Mouse (Mus musculus) splenic B cell, adult 2 months (primary cell): Measurements from ENCODE around the gene Slco4a1.

Source experiments
- DNase-seq: peaks from one replicate; pipeline ENCODE4 v3.0.0-alpha.2; 2011; ENCODE audit warnings: low read depth, low spot score
- H3K27me3 ChIP-seq: 2 replicates; pipeline ENCODE4 v1.6.1; 2012; ENCODE audit warnings: mild to moderate bottlenecking, low read length, moderate library complexity, mixed read lengths; ENCODE audit not compliant: control insufficient read depth, poor library complexity, insufficient read depth, severe bottlenecking
- H3K36me3 ChIP-seq: 2 replicates; pipeline ENCODE4 v1.6.1; 2012; ENCODE audit warnings: mild to moderate bottlenecking, low read length, moderate library complexity, mixed read lengths; ENCODE audit not compliant: control insufficient read depth, poor library complexity, insufficient read depth, severe bottlenecking

Gene Slco4a1

DNA sequence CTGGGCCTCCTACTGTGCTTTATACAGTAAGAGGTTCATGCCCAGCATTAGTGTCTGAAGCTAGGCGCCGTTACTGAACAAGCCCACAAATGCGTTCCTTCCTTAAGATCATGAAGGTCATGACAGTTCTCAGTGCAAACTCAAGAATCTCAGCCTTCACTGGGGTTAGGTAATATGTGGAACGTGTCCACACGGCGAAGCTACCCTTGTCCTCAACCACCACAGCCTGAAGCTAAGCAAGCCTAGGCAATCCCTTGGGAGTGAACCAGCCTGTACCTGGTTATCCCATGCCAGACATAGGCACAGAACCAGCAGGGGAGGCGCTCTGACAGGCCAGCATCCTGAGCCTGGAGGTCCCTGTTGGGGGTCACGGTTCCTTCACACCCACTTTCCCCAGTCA is 12.8 kb downstream of the Slco4a1 start:
- peaks cover 2% of the 10 kb centered on the region for H3K36me3 ChIP-seq
- DNase-seq, result no peak
- no peaks in the 10 kb centered on the region for H3K27me3 ChIP-seq

DNA sequence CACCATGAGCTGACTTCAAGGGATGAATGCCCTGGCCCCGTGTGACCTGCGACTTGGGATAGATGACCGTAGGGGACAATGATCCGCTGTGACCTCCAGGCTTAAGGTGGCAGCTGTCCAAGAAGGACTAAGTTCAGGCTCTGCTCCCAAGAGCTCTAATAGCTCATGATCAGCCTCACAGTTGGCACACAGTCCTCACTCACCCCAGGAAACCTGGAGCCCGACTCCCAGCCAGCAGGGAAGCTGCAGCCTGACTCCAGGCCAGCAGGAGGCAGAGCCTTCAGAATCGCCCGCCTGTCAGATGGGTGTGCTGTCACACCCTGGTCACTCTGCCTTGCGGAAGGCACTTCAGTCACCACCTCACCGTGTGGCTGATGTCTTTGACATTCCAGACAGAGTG is 13.7 kb downstream of the Slco4a1 start:
- Histone ChIP-seq H3K36me3 (peaks cover 2% of the 10 kb centered on the region), H3K27me3 (no peaks in the 10 kb centered on the region)
- no peak for DNase-seq

DNA sequence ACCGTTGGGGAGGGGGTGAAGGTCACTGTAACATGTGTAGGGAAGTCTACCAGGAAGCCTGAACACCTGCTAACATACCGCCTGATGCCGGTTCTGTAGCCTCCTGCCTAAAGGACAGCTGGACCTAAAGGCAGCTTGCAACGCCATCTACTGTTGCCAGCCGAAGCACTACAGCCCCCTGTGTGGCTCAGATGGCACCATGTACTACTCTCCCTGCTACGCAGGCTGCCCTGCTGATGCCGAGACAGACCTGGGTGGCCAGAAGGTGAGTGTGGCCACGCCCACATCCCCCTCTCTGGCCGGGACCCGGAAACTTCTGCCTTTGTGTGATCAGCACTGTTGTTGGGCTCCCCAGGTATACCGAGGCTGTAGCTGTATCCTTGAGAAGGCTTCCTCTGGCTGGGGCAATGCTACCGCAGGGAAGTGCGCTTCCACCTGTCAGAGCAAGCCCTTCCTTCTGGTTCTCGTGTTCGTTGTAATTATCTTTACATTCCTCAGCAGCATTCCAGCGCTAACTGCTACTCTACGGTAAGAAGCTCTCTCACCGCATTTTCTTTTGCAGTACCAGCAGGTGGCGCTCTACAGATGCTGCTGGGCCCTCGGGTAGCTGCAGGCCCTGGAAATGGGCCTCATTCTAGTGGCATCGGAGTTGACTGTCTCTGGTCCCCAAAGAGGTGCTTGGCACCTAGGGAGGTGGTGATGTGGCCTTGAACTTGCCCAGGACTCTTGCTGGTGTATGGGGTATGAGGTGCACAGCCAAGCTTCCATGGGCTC is 16.4 kb downstream of the Slco4a1 start:
- no peaks in the 10 kb centered on the region for H3K27me3 ChIP-seq
- H3K36me3 ChIP-seq, result peaks cover 2% of the 10 kb centered on the region
- DNase-seq, result peak; percentile 63

DNA sequence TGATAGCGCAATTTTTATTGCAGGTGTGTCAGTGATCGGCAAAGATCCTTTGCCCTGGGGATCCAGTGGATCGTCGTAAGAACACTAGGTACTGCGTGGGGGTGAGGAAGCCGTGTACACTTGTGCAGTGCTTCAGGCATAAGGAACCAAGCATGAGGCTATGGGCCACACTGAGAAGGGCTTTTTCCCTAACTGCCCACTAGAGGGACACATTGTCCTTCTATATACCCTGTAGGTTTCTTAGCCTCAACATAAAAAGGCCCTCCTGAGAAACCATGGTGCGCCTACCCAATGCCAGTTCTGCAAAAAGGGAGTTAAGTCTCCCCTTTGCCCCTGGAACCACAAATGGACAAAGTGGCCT is 17.0 kb downstream of the Slco4a1 start:
- peak; percentile 69 for DNase-seq
- peaks cover 2% of the 10 kb centered on the region; the same call in 1 of the 2 replicates for H3K36me3 ChIP-seq
- no peaks in the 10 kb centered on the region for H3K27me3 ChIP-seq

DNA sequence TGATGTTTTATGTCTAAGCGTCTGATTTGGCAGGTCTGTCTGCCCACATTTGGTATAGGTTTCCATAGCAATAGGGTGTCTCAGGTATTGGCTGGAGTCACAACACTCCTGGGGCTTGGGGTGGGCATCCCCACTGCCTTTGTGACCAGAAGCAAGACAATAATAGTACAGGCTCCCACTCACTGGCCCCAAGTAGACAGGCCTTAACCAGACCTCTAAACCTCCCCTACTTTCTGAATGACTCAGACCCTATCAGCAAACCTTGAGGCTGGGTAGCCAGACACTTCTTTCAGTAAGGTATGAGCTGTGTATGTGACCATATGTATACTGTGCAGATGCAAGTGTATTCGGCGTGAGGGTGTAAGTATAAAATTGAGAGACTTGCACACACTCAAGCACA is 18.8 kb downstream of the Slco4a1 start:
- Histone ChIP-seq H3K27me3 (no peaks in the 10 kb centered on the region), H3K36me3 (no peaks in the 10 kb centered on the region)
- DNase-seq, result no peak

DNA sequence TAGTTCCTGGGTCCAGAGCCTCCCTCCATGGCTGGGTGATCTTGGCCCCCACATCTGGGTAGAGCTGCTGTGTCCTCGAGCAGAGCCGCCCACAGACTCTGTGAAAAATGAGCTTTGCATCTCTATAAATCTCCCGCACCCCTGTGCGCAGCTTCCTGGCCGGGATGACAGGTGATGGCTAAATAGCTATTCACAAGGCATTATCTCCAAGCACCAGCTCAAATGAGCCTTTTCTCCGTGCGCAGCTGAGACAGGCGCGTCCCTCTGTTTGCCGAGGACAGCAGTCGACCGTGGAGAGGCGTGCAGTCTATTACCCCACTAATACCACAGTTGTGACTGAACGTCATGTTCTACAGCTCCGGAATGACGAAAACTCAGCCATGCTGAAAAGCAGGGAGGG is 26.2 kb downstream of the Slco4a1 start:
- Histone ChIP-seq H3K36me3 (no peaks in the 10 kb centered on the region), H3K27me3 (no peaks in the 10 kb centered on the region)
- DNase-seq, result peak; percentile 4

DNA sequence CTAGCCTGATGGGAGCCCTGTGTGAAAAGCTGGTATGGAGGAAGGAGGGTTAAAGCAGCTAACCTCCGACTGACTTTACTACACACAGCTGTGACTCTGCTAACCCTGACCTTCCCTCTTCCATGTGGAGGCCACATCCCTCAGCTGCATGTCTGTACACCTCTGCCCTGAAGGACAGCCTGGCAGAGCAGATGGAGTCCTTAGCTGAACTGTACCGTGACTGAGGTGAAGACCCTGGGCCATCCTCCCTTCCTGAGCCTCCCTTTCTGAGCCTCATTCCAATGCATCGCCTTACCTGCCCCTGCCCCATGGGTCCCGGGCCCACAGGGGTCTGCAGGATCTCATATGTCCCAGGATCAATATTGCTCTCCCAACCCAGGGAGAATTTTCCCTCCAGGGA is 28.8 kb downstream of the Slco4a1 start:
- Histone ChIP-seq H3K36me3 (no peaks in the 10 kb centered on the region), H3K27me3 (no peaks in the 10 kb centered on the region)
- DNase-seq, result no peak

DNA sequence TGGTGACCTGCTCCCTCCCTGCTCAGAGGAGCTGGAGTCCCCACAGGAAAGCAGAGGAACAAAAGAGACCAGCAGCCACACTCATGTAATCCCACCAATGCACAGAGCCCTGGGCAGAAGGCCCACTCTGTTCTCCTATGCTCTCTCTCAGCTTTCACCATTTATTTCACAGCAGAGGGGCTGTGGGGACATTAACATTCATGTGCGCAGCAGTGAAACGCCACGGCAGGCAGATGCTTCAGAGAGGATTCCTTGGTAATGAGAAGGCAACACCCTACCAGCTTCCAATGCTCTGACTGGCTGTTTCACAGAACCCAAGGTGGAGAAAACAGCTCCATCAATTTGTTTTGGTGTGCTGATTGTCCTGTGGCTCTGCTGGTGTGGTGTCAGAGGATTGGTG is 29.3 kb downstream of the Slco4a1 start:
- no peaks in the 10 kb centered on the region for H3K27me3 ChIP-seq

DNA sequence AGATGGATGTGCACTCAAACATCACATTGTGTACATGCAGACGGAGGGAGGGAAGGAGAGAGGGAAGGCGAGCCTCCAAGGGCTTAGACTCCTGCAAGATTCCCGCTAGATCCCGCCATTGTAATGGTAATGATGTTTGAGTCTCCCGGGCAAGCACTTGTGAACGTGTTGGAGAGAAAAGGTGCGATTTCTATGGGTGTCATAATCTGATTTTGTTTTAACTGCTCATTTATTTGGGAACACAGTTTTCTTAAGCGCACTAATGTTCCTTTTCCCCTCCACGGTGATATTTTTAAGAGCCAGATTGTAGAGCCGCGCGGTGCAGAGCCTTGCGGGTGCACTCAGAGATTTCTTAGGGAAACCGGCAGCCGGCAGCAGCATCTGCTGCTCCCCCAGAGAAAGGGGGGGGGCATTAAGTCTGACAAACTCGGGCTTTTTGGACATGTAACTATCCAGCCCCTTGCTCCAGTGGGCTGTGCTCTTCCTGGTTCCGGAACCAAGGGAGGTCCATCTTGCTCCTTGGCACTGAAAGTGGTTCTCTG is 32.2 kb downstream of the Slco4a1 start:
- Histone ChIP-seq H3K36me3 (no peaks in the 10 kb centered on the region), H3K27me3 (no peaks in the 10 kb centered on the region)
- DNase-seq, result no peak

More for the DNA sequence above, 29.3 kb downstream of the Slco4a1 start:
- H3K36me3 ChIP-seq, result no peaks in the 10 kb centered on the region
- no peak for DNase-seq

DNA sequence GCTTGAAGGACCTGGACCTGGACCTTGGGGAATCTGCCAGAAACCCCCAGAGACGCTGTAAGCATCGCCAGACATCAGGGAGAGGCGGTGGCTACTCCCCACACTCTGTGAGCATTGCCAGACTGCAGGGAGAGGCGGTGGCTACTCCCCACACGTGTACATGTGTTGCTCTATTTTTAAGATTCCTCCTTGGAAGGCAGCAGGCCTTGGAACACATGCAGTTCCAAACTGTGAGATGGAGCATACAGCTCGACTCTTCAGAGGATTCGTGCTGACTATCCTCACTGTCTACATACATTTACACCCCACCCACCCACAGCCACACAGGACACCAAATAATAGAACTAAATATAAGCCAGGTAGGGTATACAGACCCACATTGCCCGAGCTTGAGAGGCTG is 39.9 kb downstream of the Slco4a1 start:
- Histone ChIP-seq H3K36me3 (no peaks in the 10 kb centered on the region), H3K27me3 (no peaks in the 10 kb centered on the region)
- DNase-seq, result no peak

DNA sequence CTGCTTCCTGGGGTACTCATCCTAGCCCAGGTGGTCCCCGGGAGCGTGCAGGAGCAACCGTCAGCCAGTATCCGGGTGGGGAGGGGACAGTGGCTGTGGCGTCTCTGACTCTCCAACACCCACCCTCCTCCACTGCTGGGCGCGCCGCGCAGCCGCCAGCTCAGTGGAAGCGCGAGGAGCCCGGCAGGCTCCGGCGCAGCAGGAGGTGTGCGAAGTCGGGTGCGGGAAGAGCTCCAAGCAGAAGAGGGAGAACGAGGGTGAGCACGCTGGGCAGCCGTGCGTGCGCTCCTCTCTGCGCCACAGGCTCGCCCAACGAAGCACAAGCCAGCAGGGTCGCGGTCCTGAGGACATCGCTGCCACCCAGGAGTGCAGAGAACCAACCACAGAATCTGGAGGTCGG is 43.7 kb downstream of the Slco4a1 start, which contains the start of gene Ntsr1:
Ntsr1 (plus strand) TSS at position 236 of the 400 bp plus-strand sequence.
- Histone ChIP-seq H3K36me3 (no peaks in the 10 kb centered on the region), H3K27me3 (no peaks in the 10 kb centered on the region)
- no peak for DNase-seq

DNA sequence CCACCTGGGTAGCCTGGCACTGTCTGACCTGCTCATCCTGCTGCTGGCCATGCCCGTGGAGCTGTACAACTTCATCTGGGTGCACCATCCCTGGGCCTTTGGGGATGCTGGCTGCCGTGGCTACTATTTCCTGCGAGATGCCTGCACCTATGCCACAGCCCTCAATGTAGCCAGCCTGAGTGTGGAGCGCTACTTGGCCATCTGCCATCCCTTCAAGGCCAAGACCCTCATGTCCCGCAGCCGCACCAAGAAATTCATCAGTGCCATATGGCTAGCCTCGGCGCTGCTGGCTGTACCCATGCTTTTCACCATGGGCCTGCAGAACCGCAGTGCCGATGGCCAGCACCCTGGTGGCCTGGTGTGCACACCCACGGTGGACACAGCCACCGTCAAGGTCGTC is 44.7 kb downstream of the Slco4a1 start:
- no peaks in the 10 kb centered on the region for H3K27me3 ChIP-seq
- no peak for DNase-seq
- H3K36me3 ChIP-seq, result no peaks in the 10 kb centered on the region

DNA sequence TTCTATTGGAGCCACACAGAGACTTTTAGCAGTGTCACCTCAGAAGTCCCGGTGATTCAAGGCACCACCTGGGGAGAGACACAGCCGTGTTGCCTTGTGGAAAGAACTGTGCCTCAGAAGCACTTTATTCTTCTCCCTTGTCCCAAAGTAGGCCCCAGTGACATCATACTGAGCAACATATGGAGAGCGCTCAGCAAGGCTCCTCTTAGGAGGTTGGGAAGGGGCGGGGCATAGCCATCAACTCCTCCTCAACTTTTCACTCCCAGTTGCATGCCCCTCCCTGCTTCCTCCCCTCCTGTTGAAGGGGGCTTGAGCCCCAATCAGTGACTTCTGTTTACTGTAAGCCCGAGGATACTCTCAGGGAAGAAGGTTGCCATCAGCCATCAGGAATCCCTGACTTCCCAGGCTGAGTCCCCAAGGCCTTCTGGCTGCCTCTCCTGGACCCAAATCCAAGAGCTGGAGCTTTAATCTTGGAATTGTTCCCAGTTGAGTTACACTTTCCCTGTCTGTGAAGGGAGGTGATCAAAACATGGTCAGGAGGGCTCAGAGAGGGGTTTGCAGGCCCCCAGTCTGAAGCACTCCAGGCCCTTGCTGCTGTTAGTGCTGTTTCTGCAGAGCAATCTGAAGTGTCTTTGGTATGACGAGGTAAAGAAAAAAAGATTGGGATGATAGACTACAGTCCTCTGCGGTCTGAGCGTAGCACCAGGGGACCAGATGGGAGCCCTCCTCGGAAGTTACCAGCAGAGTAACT is 45.3 kb downstream of the Slco4a1 start:
- DNase-seq, result no peak
- H3K27me3 ChIP-seq, result no peaks in the 10 kb centered on the region
- H3K36me3 ChIP-seq, result no peaks in the 10 kb centered on the region

DNA sequence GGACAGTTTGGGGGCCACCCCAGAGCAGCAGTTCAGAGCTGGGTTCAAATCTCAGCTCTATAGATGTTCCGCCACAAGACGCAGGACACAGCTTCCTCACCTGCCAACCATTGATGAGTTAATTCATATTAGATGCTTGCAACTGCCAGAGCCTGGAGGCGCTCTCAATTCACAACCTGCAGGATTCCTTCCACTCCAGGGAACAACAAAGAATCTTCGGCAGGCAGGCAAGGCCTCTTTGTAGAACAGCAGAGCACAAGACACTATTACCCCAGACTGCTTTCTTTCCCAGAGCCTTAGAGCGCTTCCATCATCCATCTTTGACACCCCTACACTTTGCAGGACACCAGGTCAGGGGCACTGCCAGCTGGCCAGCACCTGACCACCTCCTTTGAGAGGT is 50.2 kb downstream of the Slco4a1 start:
- Histone ChIP-seq H3K36me3 (no peaks in the 10 kb centered on the region), H3K27me3 (no peaks in the 10 kb centered on the region; the same call in 1 of the 2 replicates)
- DNase-seq, result no peak

DNA sequence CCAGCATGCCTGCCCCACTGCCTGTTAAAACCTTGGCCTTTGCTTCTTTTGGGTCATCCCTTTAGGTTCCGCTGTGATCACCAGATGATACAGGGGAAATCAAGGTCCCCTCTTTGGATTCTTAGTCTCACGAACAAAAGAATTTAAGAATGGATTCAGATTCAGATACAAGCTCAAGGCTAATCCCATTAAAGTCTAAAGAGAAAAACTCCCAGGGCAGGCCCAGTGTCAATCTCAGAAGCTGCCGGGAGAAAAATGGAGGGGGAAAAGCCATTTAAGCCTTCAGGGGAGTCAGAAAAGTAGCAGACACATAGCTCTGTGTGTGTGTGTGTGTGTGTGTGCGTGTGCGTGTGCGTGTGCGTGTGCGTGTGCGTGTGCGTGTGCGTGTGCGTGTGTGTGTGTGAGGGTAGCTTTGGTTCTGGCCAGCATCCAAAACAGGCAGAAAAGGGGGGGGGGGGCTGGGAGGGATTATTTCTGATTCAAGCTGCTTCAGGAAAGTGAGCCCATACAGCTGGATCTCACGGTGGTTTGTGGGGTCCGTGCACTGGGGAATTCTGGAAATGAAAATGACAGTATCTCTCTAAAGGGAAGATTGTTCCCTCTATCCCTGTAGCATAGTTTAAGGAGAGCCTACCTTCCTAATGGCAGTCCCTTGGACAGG is 52.5 kb downstream of the Slco4a1 start:
- DNase-seq, result no peak
- no peaks in the 10 kb centered on the region; the same call in 1 of the 2 replicates for H3K27me3 ChIP-seq
- H3K36me3 ChIP-seq, result no peaks in the 10 kb centered on the region
